Mouse (Mus musculus) heart, adult 8-10 months (tissue): ENCODE results near the gene Ifnb1. TPM values are rescaled to one million over a fixed set of nuclear protein-coding genes. Genes with fewer than 3 reads are reported as not detected.
A peak's percentile ranks its signal among the peaks of the same experiment; 100 is the strongest.

Experiments
- DNase-seq: peaks from one replicate; pipeline ENCODE4 v3.0.0; 2022; ENCODE audit warnings: low spot score
- total RNA-seq, 4 experiments: library from RNA; stranded (reverse); gene quantifications; 2 replicates each; pipeline ENCODE4 v1.2.4; 2022

Gene Ifnb1
- total RNA-seq, 4 experiments from 2014 or later = not detected

DNA sequence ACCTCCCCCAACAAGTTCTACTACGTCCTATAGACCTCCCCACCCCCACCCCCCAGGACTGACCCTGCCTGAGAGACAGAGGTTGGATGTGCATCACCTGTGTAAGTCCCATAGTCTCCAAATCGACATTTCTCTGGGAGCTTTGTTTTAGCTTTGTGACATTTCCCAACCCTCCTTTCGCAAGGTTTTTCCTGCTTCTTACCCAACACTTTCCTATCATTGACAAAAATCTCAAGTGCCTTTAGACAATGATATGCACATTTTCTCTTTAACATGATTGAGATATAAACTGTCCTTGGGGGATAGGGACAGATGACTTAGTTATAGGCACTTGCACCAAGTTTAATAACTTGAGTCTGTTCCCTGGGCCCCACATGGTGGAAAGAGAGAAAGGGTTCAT, 21.3 kb downstream of the Ifnb1 start:
- DNase-seq = no peak

DNA sequence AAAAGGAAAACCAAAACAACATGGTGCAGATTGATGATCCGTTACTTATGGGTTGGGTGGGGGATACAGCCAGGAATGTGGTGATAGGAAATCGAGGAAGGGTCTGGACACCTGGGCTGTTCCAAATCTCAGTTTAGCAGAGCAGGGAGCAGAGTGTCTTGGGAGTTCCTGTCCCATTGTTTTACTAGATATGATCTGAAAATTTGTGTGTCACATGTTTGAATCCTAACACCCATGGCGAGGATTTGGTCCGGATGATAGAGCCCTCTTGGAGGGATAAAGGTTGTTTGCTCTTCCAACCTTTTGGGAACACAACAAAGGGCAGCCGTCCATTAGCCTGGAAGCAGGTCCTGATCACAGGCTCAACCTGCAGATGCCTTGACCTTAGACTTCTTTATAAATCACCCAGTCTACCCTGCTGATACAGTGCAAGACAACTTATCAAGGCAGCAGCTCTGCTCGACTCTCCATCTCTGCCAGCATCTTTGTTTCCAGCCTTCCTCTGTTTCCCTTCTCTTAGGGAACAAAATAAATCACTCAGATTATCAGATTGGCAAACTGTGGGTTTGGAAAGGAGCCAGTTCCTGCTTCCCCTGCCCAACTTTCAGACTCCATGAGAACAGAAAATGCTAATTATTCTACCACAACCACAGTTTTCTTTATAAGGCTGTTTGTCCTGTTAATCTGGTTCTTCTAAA, 26.1 kb downstream of the Ifnb1 start:
- DNase-seq = peak; percentile 81

DNA sequence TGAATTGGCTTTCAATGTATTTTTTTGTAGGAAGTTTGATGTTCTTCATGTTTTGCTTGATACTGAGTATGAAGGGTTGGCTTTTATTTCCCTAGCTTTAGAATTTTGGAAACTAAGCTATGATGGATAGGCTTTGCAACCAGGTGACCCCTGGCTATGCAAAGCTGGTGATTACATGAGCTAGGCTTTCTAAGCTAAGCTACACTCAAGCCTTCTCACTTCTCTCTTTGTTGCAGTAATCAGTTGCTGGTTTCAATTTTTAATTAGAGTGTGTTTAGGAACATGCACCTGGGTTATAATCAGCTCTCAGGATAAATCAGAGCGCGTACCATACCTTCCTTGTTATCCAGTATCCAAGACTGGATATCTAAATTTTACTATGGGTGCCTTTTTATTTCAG, 33.0 kb downstream of the Ifnb1 start:
- no peak for DNase-seq

DNA sequence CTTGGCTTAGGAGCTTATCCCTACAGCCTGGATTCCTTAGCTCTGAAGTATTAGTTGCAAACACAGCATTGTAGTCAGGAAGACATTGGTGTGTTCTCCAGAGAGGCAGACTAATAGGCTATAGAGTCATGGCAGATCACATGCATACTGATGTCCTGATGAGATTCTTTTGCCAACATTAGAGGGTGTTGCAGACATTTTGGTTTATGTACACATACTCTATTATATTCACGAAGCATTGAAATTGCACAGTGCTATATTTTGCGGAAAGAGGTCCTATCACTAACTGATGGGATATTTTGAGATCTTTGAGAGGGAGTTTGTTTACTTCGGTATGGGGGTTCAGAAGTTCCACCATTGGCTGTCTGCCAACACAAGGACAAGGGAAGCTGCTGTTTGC, 34.5 kb downstream of the Ifnb1 start:
- DNase-seq = no peak

DNA sequence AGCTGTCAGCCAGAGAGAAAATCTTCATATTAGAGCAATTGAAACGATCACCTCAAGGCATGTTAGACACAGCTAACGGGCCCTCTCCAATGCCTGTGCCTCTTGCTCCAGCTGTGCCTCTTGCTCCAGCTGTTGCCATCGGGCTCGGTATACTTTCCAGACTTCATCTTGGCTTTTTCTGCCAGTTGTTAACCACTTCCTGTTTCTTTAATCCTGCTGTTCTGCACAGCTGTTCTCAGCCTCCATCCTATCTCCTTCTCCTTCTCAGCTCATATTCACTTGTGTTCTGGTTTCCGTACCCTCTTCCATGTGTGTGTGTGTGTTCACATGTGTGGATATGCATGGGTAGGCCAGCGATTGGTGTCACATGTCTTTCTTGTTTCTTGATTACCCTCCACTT, 42.4 kb downstream of the Ifnb1 start:
- DNase-seq = no peak

DNA sequence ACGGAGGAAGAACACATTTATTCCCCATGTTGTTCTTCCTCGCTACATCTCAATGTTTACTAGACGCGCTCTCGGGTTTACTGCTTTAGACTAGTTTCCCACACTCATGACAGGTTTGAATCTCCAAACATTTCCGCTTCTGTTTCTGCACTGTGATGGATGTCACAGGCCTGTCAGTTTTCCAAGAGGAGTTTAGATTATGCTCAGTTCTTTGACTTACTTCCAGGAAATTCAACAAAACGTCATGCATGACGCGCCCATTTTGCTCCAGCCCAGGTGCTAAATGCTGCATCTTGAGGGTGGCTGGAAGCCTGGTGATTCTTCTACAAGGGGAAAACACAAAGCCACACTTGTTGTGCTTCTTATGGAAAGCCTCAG, 43.8 kb downstream of the Ifnb1 start:
- no peak for DNase-seq

DNA sequence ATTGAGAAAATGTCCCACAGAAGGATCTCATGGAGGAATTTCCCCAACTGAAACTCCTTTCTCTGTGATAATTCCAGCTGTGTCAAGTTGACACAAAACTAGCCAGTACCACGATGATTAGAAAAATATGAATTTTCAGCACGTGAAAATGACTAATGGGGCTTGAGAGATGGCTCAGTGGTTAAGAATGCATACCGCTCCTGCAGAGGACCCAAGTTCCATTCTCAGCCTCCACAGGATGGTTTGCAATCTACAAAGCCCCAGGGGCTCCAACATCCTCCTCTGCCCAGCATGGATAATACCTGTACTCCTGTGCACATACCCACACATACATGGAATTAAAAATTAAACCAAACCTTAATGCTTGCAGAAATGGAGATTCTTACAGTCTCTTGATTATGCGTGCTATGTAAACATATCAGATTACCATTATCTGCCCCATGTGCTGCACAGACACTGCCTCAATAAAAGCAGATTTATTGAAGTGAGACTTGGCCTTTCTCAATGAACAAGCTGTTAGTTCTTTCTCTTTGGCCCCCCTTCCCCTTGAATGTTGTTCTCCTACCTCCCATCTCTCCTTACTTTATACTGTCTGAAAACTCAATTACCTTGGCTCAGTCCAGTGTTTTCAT, 44.3 kb downstream of the Ifnb1 start:
- no peak for DNase-seq

DNA sequence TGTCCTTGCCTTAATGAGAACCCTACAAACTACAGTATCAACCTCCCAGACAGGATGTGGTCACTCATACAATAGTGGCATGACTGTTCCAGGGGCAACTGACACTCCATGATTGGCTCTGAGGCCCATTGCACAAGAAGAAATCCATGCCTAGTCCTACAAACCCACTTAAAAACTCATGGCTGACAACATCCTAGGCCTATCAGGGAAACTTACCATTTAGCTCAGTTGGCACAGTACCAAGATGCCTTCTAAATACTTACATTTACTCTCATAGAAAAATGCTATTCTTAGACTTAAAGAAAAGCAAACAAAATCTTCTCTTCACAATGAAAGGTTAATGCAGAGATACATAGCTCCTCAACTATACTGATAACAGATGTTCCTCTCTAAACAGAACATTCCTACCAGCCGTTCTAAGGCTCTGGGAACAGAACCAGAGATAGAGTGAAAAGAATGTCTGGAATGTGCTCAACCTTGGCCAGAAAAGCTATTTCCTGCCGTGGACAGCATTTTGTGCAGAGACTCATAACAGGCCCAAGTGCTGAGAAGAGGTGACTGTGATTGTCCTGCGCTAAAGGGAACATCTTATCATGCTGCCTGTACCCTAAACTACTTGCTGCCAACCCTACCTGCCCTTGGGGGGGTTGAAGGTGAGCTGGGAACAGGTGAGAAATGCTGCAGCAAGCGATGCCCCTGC, 45.9 kb downstream of the Ifnb1 start:
- DNase-seq = peak; percentile 46

DNA sequence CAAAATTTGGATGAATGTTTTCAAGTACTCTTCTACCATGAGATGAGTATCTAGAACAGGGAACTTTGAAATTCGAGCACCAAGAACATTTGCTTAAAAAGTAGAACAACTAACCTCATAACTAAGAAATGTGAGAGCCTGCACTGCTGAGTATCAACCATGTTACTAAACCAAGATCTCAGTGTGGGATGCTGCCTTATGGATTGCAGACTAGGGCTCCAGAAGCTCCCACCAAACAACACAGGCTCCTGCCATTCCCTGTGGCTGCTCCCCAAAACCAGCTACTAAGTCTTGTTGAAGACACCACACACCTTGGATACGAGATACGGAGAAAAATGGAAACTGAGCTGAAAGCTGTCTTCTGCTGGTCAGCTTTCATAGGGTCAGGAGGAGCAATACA, 46.5 kb downstream of the Ifnb1 start:
- no peak for DNase-seq

Other genes starting within 250 kb of the Ifnb1 start
- gene Hacd4, start 83.8 kb downstream of the Ifnb1 start, total RNA-seq = 1 to 10 TPM; 4.0 to 5.6 (median 4.4) TPM
- not detected for gene Ifna15, start 35.5 kb upstream of the Ifnb1 start, total RNA-seq
- gene Ifna14, start 49.0 kb upstream of the Ifnb1 start, total RNA-seq = not detected
- not detected for gene Ifna9, start 69.6 kb upstream of the Ifnb1 start, total RNA-seq
- gene Ifna12, start 80.6 kb upstream of the Ifnb1 start, total RNA-seq = not detected
- gene C87499, start 111.6 kb upstream of the Ifnb1 start, total RNA-seq = not detected
- not detected for gene Ifna13, start 121.7 kb upstream of the Ifnb1 start, total RNA-seq
- gene Ifna16, start 154.2 kb upstream of the Ifnb1 start, total RNA-seq = not detected
- not detected for gene Ifna2, start 161.1 kb upstream of the Ifnb1 start, total RNA-seq
- not detected for gene Ifnab, start 168.6 kb upstream of the Ifnb1 start, total RNA-seq
- under 1 TPM; 0.41 to 0.87 (median 0.64) TPM for gene Gm26566, start 199.0 kb upstream of the Ifnb1 start, total RNA-seq
- gene Klhl9, start 199.7 kb upstream of the Ifnb1 start, total RNA-seq = 10 to 100 TPM; 67.8 to 80.5 (median 71.9) TPM
- gene Gm13271, start 232.1 kb upstream of the Ifnb1 start, total RNA-seq = not detected
- not detected for gene Gm13283, start 237.3 kb upstream of the Ifnb1 start, total RNA-seq